Mouse (Mus musculus): ENCODE results near the gene Scyl2. TPM values are rescaled to one million over a fixed set of nuclear protein-coding genes. Genes with fewer than 3 reads are reported as not detected.
"Not testable (repeated sequence)": the region's sequence is repeated elsewhere in the genome, so short reads cannot be mapped to it uniquely, and the experiment has no call there.

The Scyl2 gene
- total and polyA plus RNA-seq, 2 experiments from 2014 or later = 7.0 to 35.6 TPM

GRCm38 (mm10) chr10:89697956-89698355 is 11.9 kb upstream of the Scyl2 start:
- ATAC-seq (ENCODE audit: low FRiP score) (no peak), DNase-seq (ENCODE audit: low spot score) (no peak)
- Histone ChIP-seq H3K4me1 (ENCODE audit: insufficient read depth, low read length) (no peaks in the 10 kb centered on the region), H3K4me2 (ENCODE audit: low read depth, low read length, poor library complexity, severe bottlenecking) (no peak overlapping the region), H3K27me3 (ENCODE audit: insufficient read depth, low read length) (no peaks in the 10 kb centered on the region), H3K9me3 (ENCODE audit: low read length) (no peaks in the 10 kb centered on the region), H3K4me3 (ENCODE audit: low read depth, low read length) (no peak overlapping the region), H3K27ac (ENCODE audit: low read depth, low read length) (no peak overlapping the region), H3K36me3 (ENCODE audit: insufficient read depth, low read length) (no peaks in the 10 kb centered on the region), H3K9ac (replicated peaks; ENCODE audit: low read length, poor library complexity, severe bottlenecking) (no peak overlapping the region)
- 94% methylated on average over 3 of the region's 3 CpGs for WGBS
- TF ChIP-seq CTCF (IDR thresholded peaks at IDR 0.05) = no peak

GRCm38 (mm10) chr10:89696270-89696669 is 10.2 kb upstream of the Scyl2 start:
- H3K27me3 ChIP-seq (ENCODE audit: insufficient read depth, low read length); H3K4me2 ChIP-seq (ENCODE audit: low read depth, low read length, poor library complexity, severe bottlenecking); H3K27ac ChIP-seq (ENCODE audit: low read depth, low read length); DNase-seq (ENCODE audit: low spot score); H3K9ac ChIP-seq (replicated peaks; ENCODE audit: low read length, poor library complexity, severe bottlenecking); H3K36me3 ChIP-seq (ENCODE audit: insufficient read depth, low read length); H3K9me3 ChIP-seq (ENCODE audit: low read length); ATAC-seq (ENCODE audit: low FRiP score); H3K4me3 ChIP-seq (ENCODE audit: low read depth, low read length); H3K4me1 ChIP-seq (ENCODE audit: insufficient read depth, low read length): not testable (repeated sequence)
- WGBS = 66% methylated on average over 2 of the region's 2 CpGs

- Histone ChIP-seq H3K9me3 (ENCODE audit: low read length) (no peaks in the 10 kb centered on the region), H3K27ac (ENCODE audit: low read depth, low read length) (no peak overlapping the region), H3K36me3 (ENCODE audit: insufficient read depth, low read length) (no peaks in the 10 kb centered on the region), H3K9ac (replicated peaks; ENCODE audit: low read length, poor library complexity, severe bottlenecking) (no peak overlapping the region), H3K4me3 (ENCODE audit: low read depth, low read length) (no peak overlapping the region), H3K4me1 (ENCODE audit: insufficient read depth, low read length) (no peaks in the 10 kb centered on the region), H3K27me3 (ENCODE audit: insufficient read depth, low read length) (no peaks in the 10 kb centered on the region), H3K4me2 (ENCODE audit: low read depth, low read length, poor library complexity, severe bottlenecking) (no peak overlapping the region)
- 78% methylated on average over 20 of the region's 20 CpGs for WGBS
- ATAC-seq (ENCODE audit: low FRiP score) (no peak), DNase-seq (ENCODE audit: low spot score) (no peak)
- no peak for TF ChIP-seq CTCF (IDR thresholded peaks at IDR 0.05)
Measured at GRCm38 (mm10) chr10:89695194-89695911, 9.3 kb upstream of the Scyl2 start.

- ATAC-seq (ENCODE audit: low FRiP score) (no peak), DNase-seq (ENCODE audit: low spot score) (no peak)
- H3K9me3 ChIP-seq (ENCODE audit: low read length) = no peaks in the 10 kb centered on the region
- H3K4me3 ChIP-seq (ENCODE audit: low read depth, low read length) = no peak overlapping the region
- no peaks in the 10 kb centered on the region for H3K36me3 ChIP-seq (ENCODE audit: insufficient read depth, low read length)
- no peaks in the 10 kb centered on the region for H3K27me3 ChIP-seq (ENCODE audit: insufficient read depth, low read length)
- H3K27ac ChIP-seq (ENCODE audit: low read depth, low read length) = no peak overlapping the region
- peaks cover 8% of the 10 kb centered on the region; the same call in 1 of the 2 replicates for H3K4me1 ChIP-seq (ENCODE audit: insufficient read depth, low read length)
- no peak overlapping the region for H3K9ac ChIP-seq (replicated peaks; ENCODE audit: low read length, poor library complexity, severe bottlenecking)
- TF ChIP-seq CTCF (IDR thresholded peaks at IDR 0.05) = no peak
- 48% methylated on average over 8 of the region's 8 CpGs for WGBS
- no peak overlapping the region for H3K4me2 ChIP-seq (ENCODE audit: low read depth, low read length, poor library complexity, severe bottlenecking)
Measured at GRCm38 (mm10) chr10:89690021-89690420, 3.9 kb upstream of the Scyl2 start.

DNA sequence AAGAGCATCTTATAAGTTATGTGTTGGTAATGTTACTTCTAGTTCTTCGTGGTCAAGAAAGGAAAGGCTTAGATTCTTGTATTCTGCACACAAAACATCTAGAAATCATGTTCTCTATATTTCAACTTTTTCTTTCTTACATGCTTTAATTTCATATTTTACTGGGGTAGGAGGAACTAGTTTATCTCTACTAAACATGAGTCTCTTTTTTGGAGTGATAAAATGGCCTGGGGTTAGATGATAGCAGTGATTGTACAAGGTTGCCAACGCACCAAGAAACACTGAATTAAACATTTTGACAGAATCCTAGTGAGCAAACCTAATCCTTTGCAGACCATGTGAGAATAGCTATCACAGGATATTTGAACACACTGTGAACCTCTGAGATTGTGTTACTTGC is 1.4 kb upstream of the Scyl2 start:
- no peak for ATAC-seq (ENCODE audit: low FRiP score)
- no peak overlapping the region for H3K4me3 ChIP-seq (ENCODE audit: low read depth, low read length)
- H3K9me3 ChIP-seq (ENCODE audit: low read length) = no peaks in the 10 kb centered on the region
- no peaks in the 10 kb centered on the region for H3K36me3 ChIP-seq (ENCODE audit: insufficient read depth, low read length)
- H3K4me1 ChIP-seq (ENCODE audit: insufficient read depth, low read length) = peaks cover 11% of the 10 kb centered on the region; the same call in 1 of the 2 replicates
- no peak for TF ChIP-seq CTCF (IDR thresholded peaks at IDR 0.05)
- WGBS = 63% methylated on average over 2 of the region's 2 CpGs
- H3K27me3 ChIP-seq (ENCODE audit: insufficient read depth, low read length) = no peaks in the 10 kb centered on the region
- no peak overlapping the region for H3K4me2 ChIP-seq (ENCODE audit: low read depth, low read length, poor library complexity, severe bottlenecking)
- no peak overlapping the region for H3K9ac ChIP-seq (replicated peaks; ENCODE audit: low read length, poor library complexity, severe bottlenecking)
- H3K27ac ChIP-seq (ENCODE audit: low read depth, low read length) = no peak overlapping the region
- DNase-seq (ENCODE audit: low spot score) = no peak

GRCm38 (mm10) chr10:89685391-89686138 is 520 bp downstream of the Scyl2 start:
- Histone ChIP-seq H3K9me3 (ENCODE audit: low read length) (no peaks in the 10 kb centered on the region), H3K27me3 (ENCODE audit: insufficient read depth, low read length) (no peaks in the 10 kb centered on the region), H3K27ac (ENCODE audit: low read depth, low read length) (peak overlapping the region; percentile 83), H3K9ac (replicated peaks; ENCODE audit: low read length, poor library complexity, severe bottlenecking) (peak overlapping the region; percentile 93), H3K4me2 (ENCODE audit: low read depth, low read length, poor library complexity, severe bottlenecking) (peak overlapping the region; percentile 72), H3K4me3 (ENCODE audit: low read depth, low read length) (peak overlapping the region; percentile 99), H3K4me1 (ENCODE audit: insufficient read depth, low read length) (peaks cover 11% of the 10 kb centered on the region; the same call in 1 of the 2 replicates), H3K36me3 (ENCODE audit: insufficient read depth, low read length) (no peaks in the 10 kb centered on the region)
- no peak for TF ChIP-seq CTCF (IDR thresholded peaks at IDR 0.05)
- DNase-seq (ENCODE audit: low spot score) (peak; percentile 42), ATAC-seq (ENCODE audit: low FRiP score) (peak; percentile 74)
- under 1% methylated on average over 51 of the region's 51 CpGs for WGBS

Measured in midbrain, postnatal 0 days (tissue).